Mouse (Mus musculus) myocyte (in vitro differentiated cells): ENCODE measurements around the gene Il12b. TPM values are rescaled to one million over a fixed set of nuclear protein-coding genes. Genes with fewer than 3 reads are reported as not detected.

Experiments
- H3K27me3 ChIP-seq: one replicate; pipeline ENCODE4 v1.6.1; 2011; ENCODE audit not compliant: control insufficient read depth, insufficient read depth, insufficient read length
- H3K36me3 ChIP-seq: one replicate; pipeline ENCODE4 v1.6.1; 2011; ENCODE audit not compliant: control insufficient read depth, insufficient read depth
- H3K4me2 ChIP-seq: one replicate; pipeline ENCODE4 v1.6.1; 2011; ENCODE audit warnings: low read depth, control low read depth
- H3K4me3 ChIP-seq: one replicate; pipeline ENCODE4 v1.5.1; 2011; ENCODE audit warnings: mild to moderate bottlenecking, control low read depth, moderate library complexity
- H3K79me2 ChIP-seq: one replicate; pipeline ENCODE4 v1.6.1; 2011; ENCODE audit not compliant: control insufficient read depth, insufficient read depth
- H3ac ChIP-seq: one replicate; pipeline ENCODE4 v1.6.1; 2011; ENCODE audit not compliant: control insufficient read depth, insufficient read length
- CEBPB ChIP-seq: IDR thresholded peaks from 2 replicates; pipeline ENCODE4 v1.6.1; 2011; ENCODE audit warnings: mild to moderate bottlenecking, moderate library complexity; ENCODE audit not compliant: poor library complexity, insufficient read depth, severe bottlenecking
- E2F4 ChIP-seq: IDR thresholded peaks from one replicate; pipeline ENCODE4 v1.6.1; 2011; ENCODE audit warnings: mild to moderate bottlenecking, control low read depth, moderate library complexity; ENCODE audit not compliant: insufficient read depth
- MAX ChIP-seq: IDR thresholded peaks from one replicate; pipeline ENCODE4 v1.6.1; 2011; ENCODE audit warnings: low read depth, mild to moderate bottlenecking, control low read depth
- MYOD1 ChIP-seq, 3 experiments: IDR thresholded peaks; one replicate each; pipeline ENCODE4 v1.6.1; 2011; ENCODE audit warnings: control low read depth in 2 of 3, low read depth in 2 of 3, mild to moderate bottlenecking in 2 of 3, moderate library complexity in 1 of 3; ENCODE audit not compliant: insufficient read length in 2 of 3, control insufficient read depth in 1 of 3
- MYOG ChIP-seq, 3 experiments: IDR thresholded peaks; one replicate each; pipeline ENCODE4 v1.6.1; 2011; ENCODE audit warnings: control low read depth in 2 of 3, low read depth in 2 of 3, mild to moderate bottlenecking in 2 of 3; ENCODE audit not compliant: insufficient read length in 2 of 3, control insufficient read depth in 1 of 3, insufficient read depth in 1 of 3
- POLR2A ChIP-seq: IDR thresholded peaks from one replicate; pipeline ENCODE4 v1.6.1; 2011; ENCODE audit warnings: low read depth, mild to moderate bottlenecking, control low read depth, moderate library complexity; ENCODE audit not compliant: insufficient read length
- POLR2AphosphoS2 ChIP-seq: IDR thresholded peaks from one replicate; pipeline ENCODE4 v1.6.1; 2011; ENCODE audit warnings: low read depth, control low read depth; ENCODE audit not compliant: insufficient read length
- REST ChIP-seq: IDR thresholded peaks from one replicate; pipeline ENCODE4 v1.6.1; 2011; ENCODE audit warnings: mild to moderate bottlenecking, control low read depth, moderate library complexity; ENCODE audit not compliant: insufficient read depth, insufficient read length
- SRF ChIP-seq: IDR thresholded peaks from one replicate; pipeline ENCODE4 v1.6.1; 2011; ENCODE audit warnings: low read depth; ENCODE audit not compliant: control insufficient read depth, insufficient read length
- TCF12 ChIP-seq: IDR thresholded peaks from one replicate; pipeline ENCODE4 v1.6.1; 2011; ENCODE audit warnings: mild to moderate bottlenecking, control low read depth; ENCODE audit not compliant: poor library complexity, insufficient read depth, severe bottlenecking
- TCF3 ChIP-seq: IDR thresholded peaks from one replicate; pipeline ENCODE4 v1.6.1; 2011; ENCODE audit warnings: low read depth, control low read depth; ENCODE audit not compliant: insufficient read length
- USF1 ChIP-seq: IDR thresholded peaks from one replicate; pipeline ENCODE4 v1.6.1; 2011; ENCODE audit warnings: low read depth, mild to moderate bottlenecking, control low read depth, moderate library complexity
- polyA plus RNA-seq: library from polyadenylated mRNA; unstranded; fragments of >200 nt; fragmentation: generic; extraction: Trizol; gene quantifications from one replicate; pipeline ENCODE4 v1.2.1, GENCODE M21; 2012; ENCODE audit warnings: missing spikeins

Il12b gene
- polyA plus RNA-seq, 1 experiment: not detected

DNA sequence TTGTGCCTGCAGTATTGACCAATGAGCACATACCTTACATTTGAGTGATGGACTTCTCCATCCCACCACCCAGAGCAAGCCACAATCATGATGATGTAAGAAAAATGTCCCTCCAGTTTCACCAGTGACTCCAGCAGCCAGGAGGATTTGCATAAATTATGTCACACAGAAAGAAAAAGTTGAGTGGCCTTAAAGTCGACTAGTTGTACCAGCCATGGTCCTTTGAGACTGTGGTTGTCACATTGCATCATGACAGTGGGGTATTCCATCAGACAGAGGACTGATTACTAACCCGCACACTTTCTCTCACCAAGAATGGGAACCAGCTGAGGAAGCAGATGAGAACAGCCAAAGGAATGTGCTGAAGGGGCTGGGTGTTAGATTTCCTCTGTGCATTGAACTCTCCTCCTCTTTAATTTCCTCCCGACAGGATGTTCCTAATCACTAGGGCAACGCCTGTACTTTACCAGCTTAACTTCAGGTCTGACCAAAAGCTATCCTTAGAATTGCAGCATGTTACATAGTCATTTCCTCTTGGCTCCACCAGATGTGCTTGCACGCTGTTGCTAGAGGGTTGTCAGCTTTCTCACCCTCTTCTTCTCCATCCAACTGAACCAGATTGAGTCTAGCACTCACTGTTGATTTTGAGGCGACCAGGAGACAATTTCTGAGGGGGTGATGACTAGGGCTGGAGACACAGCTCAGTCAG is 9.7 kb upstream of the Il12b start:
- H3K4me2 ChIP-seq: peak overlapping the region; percentile 30
- H3K79me2 ChIP-seq: no peaks in the 10 kb centered on the region
- H3K36me3 ChIP-seq: no peaks in the 10 kb centered on the region
- H3ac ChIP-seq: no peak overlapping the region
- H3K4me3 ChIP-seq: no peak overlapping the region
- H3K27me3 ChIP-seq: no peaks in the 10 kb centered on the region
- peak; percentile 98 for TF ChIP-seq CEBPB
- no peak for TF ChIP-seq TCF12
- peak; percentile 21 for TF ChIP-seq POLR2A

DNA sequence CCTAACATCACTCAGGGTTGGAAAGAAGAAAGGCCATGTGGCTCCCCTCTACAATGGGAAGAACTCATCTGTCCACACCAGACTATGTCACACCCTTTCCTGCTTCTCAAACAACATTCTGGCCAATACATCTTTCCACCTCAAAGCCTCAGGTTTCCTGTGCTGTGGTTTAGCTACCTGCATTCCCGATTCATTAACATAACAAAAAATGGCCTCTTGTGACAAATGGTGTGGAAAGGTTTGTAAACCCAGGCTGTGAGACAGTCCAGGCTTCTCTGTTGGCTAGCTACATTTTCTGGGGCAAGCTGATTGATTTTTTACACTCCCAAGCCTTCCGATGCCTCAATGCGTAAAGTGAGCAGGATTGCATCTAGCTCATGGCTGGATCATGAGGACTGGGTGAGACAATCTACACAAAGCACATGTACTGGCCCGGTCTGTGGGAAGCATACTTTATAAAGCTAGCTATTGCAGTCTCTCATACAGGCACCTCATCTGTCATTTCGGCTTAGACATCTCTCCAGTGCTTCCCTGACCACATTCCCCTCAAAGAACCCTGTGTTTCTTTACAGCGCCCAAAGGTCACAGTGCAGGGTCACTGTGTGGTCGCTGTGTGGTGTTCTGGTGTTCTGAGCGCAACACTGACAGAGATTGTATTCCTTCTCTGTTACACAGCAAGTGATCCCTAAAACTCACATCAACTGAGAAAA is 6.6 kb upstream of the Il12b start:
- Histone ChIP-seq H3K27me3 (no peaks in the 10 kb centered on the region), H3K36me3 (no peaks in the 10 kb centered on the region)
- TF ChIP-seq SRF (no peak), MAX (no peak), E2F4 (no peak), TCF3 (no peak), CEBPB (no peak), POLR2A (no peak), MYOD1 (IDR thresholded peaks at IDR 0.05; ENCODE audit: control insufficient read depth in 1 of 3, insufficient read length in 2 of 3, low read depth in 2 of 3) (no peak)

GRCm38 (mm10) chr11:44395401-44395800 is 4.5 kb upstream of the Il12b start:
- H3ac ChIP-seq: no peak overlapping the region
- H3K4me3 ChIP-seq: no peak overlapping the region
- TF ChIP-seq USF1 (no peak), POLR2A (no peak), TCF12 (no peak), SRF (no peak), REST (no peak), POLR2AphosphoS2 (no peak), MYOG (IDR thresholded peaks at IDR 0.05; ENCODE audit: control insufficient read depth in 1 of 3, insufficient read depth in 1 of 3, insufficient read length in 2 of 3, low read depth in 2 of 3) (no peak), TCF3 (no peak), MYOD1 (IDR thresholded peaks at IDR 0.05; ENCODE audit: control insufficient read depth in 1 of 3, insufficient read length in 2 of 3, low read depth in 2 of 3) (no peak), MAX (no peak), CEBPB (no peak), E2F4 (no peak)
- no peak overlapping the region for H3K4me2 ChIP-seq
- no peaks in the 10 kb centered on the region for H3K27me3 ChIP-seq
- no peaks in the 10 kb centered on the region for H3K36me3 ChIP-seq
- H3K79me2 ChIP-seq: no peaks in the 10 kb centered on the region

More for the DNA sequence above, 6.6 kb upstream of the Il12b start:
- Histone ChIP-seq H3K4me2 (no peak overlapping the region), H3ac (no peak overlapping the region), H3K4me3 (no peak overlapping the region), H3K79me2 (no peaks in the 10 kb centered on the region)

DNA sequence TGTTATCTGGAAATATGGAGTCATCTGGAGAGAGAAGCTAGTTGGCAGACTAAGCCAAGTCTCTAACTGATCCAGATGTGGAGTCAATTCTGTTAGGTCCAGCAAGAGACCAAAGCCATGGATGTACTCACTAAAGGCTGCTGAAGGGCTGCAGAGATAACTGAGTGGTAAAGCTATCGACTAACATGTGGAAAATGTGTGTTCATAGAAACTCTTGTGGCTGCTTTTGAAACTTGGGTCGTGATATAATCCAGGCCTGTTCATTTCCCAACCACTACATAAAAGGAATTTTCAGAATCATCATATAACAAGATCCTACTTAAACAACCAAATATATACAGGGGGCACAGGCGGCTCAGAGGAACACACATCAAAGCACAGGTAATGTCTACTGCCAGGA is 2.3 kb upstream of the Il12b start:
- Histone ChIP-seq H3K4me3 (no peak overlapping the region), H3K4me2 (no peak overlapping the region), H3K27me3 (no peaks in the 10 kb centered on the region), H3K79me2 (no peaks in the 10 kb centered on the region), H3ac (no peak overlapping the region), H3K36me3 (no peaks in the 10 kb centered on the region)
- TF ChIP-seq MAX (no peak), TCF3 (no peak), CEBPB (no peak), SRF (no peak)

DNA sequence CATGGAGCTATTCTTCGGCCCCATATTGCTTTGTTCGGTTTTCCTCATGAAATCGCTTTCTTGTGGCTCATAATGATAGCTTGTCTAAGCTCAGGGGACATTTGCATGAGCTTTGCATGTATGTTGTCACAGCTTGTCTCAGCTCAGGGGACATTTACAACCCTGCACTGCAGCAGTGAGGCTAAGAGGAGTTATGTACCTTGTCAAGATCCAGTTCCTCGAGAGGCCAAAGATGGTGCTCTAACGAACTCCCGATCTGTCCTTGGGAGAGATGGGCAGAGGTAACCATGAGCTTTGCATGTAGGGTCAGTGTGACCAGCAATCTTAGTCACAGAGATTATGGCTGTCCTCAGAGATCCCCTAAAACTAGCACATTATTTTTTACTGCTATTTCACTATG is 1.5 kb upstream of the Il12b start:
- Histone ChIP-seq H3K36me3 (no peaks in the 10 kb centered on the region), H3K79me2 (no peaks in the 10 kb centered on the region), H3K4me2 (peak overlapping the region; percentile 60), H3K27me3 (no peaks in the 10 kb centered on the region), H3K4me3 (no peak overlapping the region), H3ac (no peak overlapping the region)
- TF ChIP-seq USF1 (no peak), SRF (no peak), POLR2AphosphoS2 (no peak), E2F4 (no peak)
